Mouse (Mus musculus) thymus, postnatal 4 days (tissue): Measurements from ENCODE around the gene Urm1.

Source experiments
- DNase-seq: peaks from one replicate; pipeline ENCODE4 v3.0.0; 2021

Urm1 gene

GRCm38 (mm10) chr2:29831106-29831505 lies 11.2 kb downstream of the Urm1 start:
- no peak for DNase-seq

- DNase-seq: no peak
Observed at GRCm38 (mm10) chr2:29833796-29834195, 13.9 kb downstream of the Urm1 start.

GRCm38 (mm10) chr2:29835391-29835899 lies 15.6 kb downstream of the Urm1 start:
- no peak for DNase-seq

- no peak for DNase-seq
Observed at GRCm38 (mm10) chr2:29839460-29839859, 19.6 kb downstream of the Urm1 start.

- no peak for DNase-seq
Observed at GRCm38 (mm10) chr2:29843231-29844105, 23.6 kb downstream of the Urm1 start.

- DNase-seq: no peak
Observed at GRCm38 (mm10) chr2:29844115-29844514, 24.2 kb downstream of the Urm1 start.

GRCm38 (mm10) chr2:29844661-29845060 lies 24.8 kb downstream of the Urm1 start:
- no peak for DNase-seq

GRCm38 (mm10) chr2:29845636-29846035 lies 25.8 kb downstream of the Urm1 start:
- no peak for DNase-seq

GRCm38 (mm10) chr2:29846061-29846853 lies 26.4 kb downstream of the Urm1 start:
- DNase-seq: no peak

GRCm38 (mm10) chr2:29846911-29847310 lies 27.0 kb downstream of the Urm1 start:
- DNase-seq: no peak

GRCm38 (mm10) chr2:29849041-29849440 lies 29.2 kb downstream of the Urm1 start:
- DNase-seq: peak; percentile 25

- DNase-seq: peak; percentile 37
Observed at GRCm38 (mm10) chr2:29849841-29850480, 30.1 kb downstream of the Urm1 start.

- DNase-seq: no peak
Observed at GRCm38 (mm10) chr2:29852957-29853485, 33.1 kb downstream of the Urm1 start.

GRCm38 (mm10) chr2:29853736-29854135 lies 33.9 kb downstream of the Urm1 start:
- no peak for DNase-seq

GRCm38 (mm10) chr2:29855585-29856210 lies 35.8 kb downstream of the Urm1 start:
- DNase-seq: no peak

GRCm38 (mm10) chr2:29856451-29857260 lies 36.8 kb downstream of the Urm1 start:
- DNase-seq: no peak

- no peak for DNase-seq
Observed at GRCm38 (mm10) chr2:29857341-29857740, 37.5 kb downstream of the Urm1 start.

- no peak for DNase-seq
Observed at GRCm38 (mm10) chr2:29857967-29858366, 38.1 kb downstream of the Urm1 start.

- peak; percentile 75 for DNase-seq
Observed at GRCm38 (mm10) chr2:29858748-29859473, 39.0 kb downstream of the Urm1 start.

- no peak for DNase-seq
Observed at GRCm38 (mm10) chr2:29865125-29865524, 45.2 kb downstream of the Urm1 start.
